Mouse (Mus musculus) heart, embryonic 13.5 days (tissue): ENCODE results near the gene Zbtb38. TPM values are rescaled to one million over a fixed set of nuclear protein-coding genes. Genes with fewer than 3 reads are reported as not detected.

ENCODE experiments used
- ATAC-seq: fragments of 200-750 bp; cut with Nextera tagmentation; 2 replicates; pipeline ENCODE4 v1.8.0; 2017; ENCODE audit warnings: moderate TSS enrichment; ENCODE audit not compliant: insufficient number of reproducible peaks, low FRiP score, low TSS enrichment; ENCODE audit errors: extremely low read depth
- H3K27ac ChIP-seq: fragments of 300-500 bp; sonication (generic); replicated peaks from 2 replicates; pipeline ENCODE4 v1.5.1; 2015; ENCODE audit warnings: moderate library complexity, mild to moderate bottlenecking, inconsistent platforms
- H3K27me3 ChIP-seq: fragments of 300-500 bp; sonication (generic); replicated peaks from 2 replicates; pipeline ENCODE4 v1.6.1; 2015; ENCODE audit warnings: mild to moderate bottlenecking, inconsistent platforms
- H3K36me3 ChIP-seq: fragments of 300-500 bp; sonication (generic); 2 replicates; pipeline ENCODE4 v1.6.1; 2015; ENCODE audit warnings: mild to moderate bottlenecking, inconsistent platforms
- H3K4me1 ChIP-seq: fragments of 300-500 bp; sonication (generic); 2 replicates; pipeline ENCODE4 v1.6.1; 2015; ENCODE audit warnings: inconsistent platforms
- H3K4me2 ChIP-seq: fragments of 300-500 bp; sonication (generic); 2 replicates; pipeline ENCODE4 v1.6.1; 2015; ENCODE audit warnings: inconsistent platforms, mild to moderate bottlenecking, moderate library complexity
- H3K4me3 ChIP-seq: fragments of 300-500 bp; sonication (generic); 2 replicates; pipeline ENCODE4 v1.5.1; 2015; ENCODE audit warnings: moderate library complexity, mild to moderate bottlenecking, inconsistent platforms
- H3K9ac ChIP-seq: fragments of 300-500 bp; sonication (generic); 2 replicates; pipeline ENCODE4 v1.6.1; 2015; ENCODE audit warnings: inconsistent platforms, mild to moderate bottlenecking, moderate library complexity
- H3K9me3 ChIP-seq: fragments of 300-500 bp; sonication (generic); 2 replicates; pipeline ENCODE4 v1.6.1; 2016; ENCODE audit warnings: inconsistent platforms
- WGBS: fragments of 180-500 bp; shearing (Covaris S2); methylation state at CpG from one replicate; pipeline ENCODE4 v1.1.7; 2015; ENCODE audit warnings: mixed read lengths; 5-methylcytosine and 5-hydroxymethylcytosine counted together
- polyA plus RNA-seq: library from polyadenylated mRNA; unstranded; fragments of >200 nt; fragmentation: Nextera tagmentation; extraction: Ambion mirVana; gene quantifications from 2 replicates; pipeline ENCODE4 v1.2.1, GENCODE M21; 2015

The Zbtb38 gene
- polyA plus RNA-seq, 1 experiment from 2014 or later = 27.1 TPM

- WGBS = 27% methylated on average over 5 of the region's 5 CpGs
- H3K4me1 ChIP-seq = peaks cover 9% of the 10 kb centered on the region; the same call in 1 of the 2 replicates
- ATAC-seq = no peak
Observed at GRCm38 (mm10) chr9:96675071-96675762, 77.4 kb downstream of the Zbtb38 start.

DNA sequence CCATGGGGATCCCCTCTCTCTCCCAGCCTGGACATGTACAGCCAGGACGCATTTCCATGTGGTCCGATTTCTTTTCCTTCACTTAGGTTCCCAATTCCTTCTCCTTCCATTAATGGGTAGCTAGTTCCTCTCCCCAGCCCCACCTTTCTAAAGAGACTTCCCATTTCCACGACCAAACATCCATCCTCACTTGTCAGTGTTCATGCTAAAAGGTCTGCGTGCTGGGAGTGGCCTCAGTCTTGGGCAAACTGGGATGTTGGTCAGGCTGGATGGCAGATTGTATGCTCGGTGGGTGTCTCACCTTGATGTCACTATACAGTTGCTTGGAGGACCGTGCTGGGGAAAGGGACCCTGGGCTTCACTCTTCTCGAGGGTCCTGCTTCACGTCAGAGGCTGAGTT lies 78.3 kb downstream of the Zbtb38 start:
- Histone ChIP-seq H3K9me3 (no peaks in the 10 kb centered on the region), H3K4me2 (no peak overlapping the region), H3K4me3 (no peak overlapping the region), H3K9ac (no peak overlapping the region), H3K4me1 (peaks cover 9% of the 10 kb centered on the region; the same call in 1 of the 2 replicates), H3K36me3 (no peaks in the 10 kb centered on the region), H3K27me3 (no peaks in the 10 kb centered on the region), H3K27ac (no peak overlapping the region)
- 78% methylated on average over 8 of the region's 8 CpGs for WGBS
- ATAC-seq = no peak

More at GRCm38 (mm10) chr9:96675071-96675762, 77.4 kb downstream of the Zbtb38 start:
- H3K27ac ChIP-seq = no peak overlapping the region
- H3K9ac ChIP-seq = no peak overlapping the region
- no peak overlapping the region for H3K4me2 ChIP-seq
- no peaks in the 10 kb centered on the region for H3K27me3 ChIP-seq
- no peak overlapping the region for H3K4me3 ChIP-seq
- no peaks in the 10 kb centered on the region for H3K9me3 ChIP-seq
- no peaks in the 10 kb centered on the region for H3K36me3 ChIP-seq

- Histone ChIP-seq H3K4me3 (no peak overlapping the region), H3K4me2 (no peak overlapping the region), H3K9me3 (no peaks in the 10 kb centered on the region), H3K9ac (no peak overlapping the region), H3K27me3 (no peaks in the 10 kb centered on the region), H3K4me1 (peaks cover 9% of the 10 kb centered on the region; the same call in 1 of the 2 replicates), H3K36me3 (no peaks in the 10 kb centered on the region), H3K27ac (no peak overlapping the region)
- WGBS = 77% methylated on average over 2 of the region's 2 CpGs
- ATAC-seq = no peak
Observed at GRCm38 (mm10) chr9:96672466-96672865, 80.2 kb downstream of the Zbtb38 start.

- Histone ChIP-seq H3K36me3 (no peaks in the 10 kb centered on the region), H3K4me2 (no peak overlapping the region), H3K9ac (no peak overlapping the region), H3K4me3 (no peak overlapping the region), H3K9me3 (no peaks in the 10 kb centered on the region), H3K27me3 (no peaks in the 10 kb centered on the region), H3K27ac (no peak overlapping the region), H3K4me1 (peaks cover 9% of the 10 kb centered on the region; the same call in 1 of the 2 replicates)
- ATAC-seq = no peak
- 87% methylated on average over 12 of the region's 12 CpGs for WGBS
Observed at GRCm38 (mm10) chr9:96671249-96671648, 81.4 kb downstream of the Zbtb38 start.

DNA sequence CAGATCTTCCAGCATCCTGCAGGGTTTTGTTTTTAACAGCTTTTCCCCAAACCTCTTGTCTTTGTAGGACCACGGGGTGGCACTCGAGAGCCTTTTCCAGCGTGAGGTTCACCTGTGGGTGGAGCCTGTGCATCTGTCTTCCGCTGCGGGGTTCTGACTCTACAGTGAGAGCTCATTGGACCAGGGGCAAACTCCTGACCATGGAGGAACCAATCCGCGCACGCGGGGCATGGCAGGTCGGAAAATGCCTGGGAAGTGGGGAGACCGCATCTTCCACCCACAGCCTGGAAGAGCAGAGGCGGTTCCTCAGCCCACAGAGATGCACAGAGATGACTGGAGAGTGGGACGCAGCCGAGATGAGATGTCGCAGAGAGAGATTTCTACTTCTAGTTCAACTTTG lies 82.8 kb downstream of the Zbtb38 start:
- WGBS = 3% methylated on average over 15 of the region's 15 CpGs

GRCm38 (mm10) chr9:96668628-96669027 lies 84.0 kb downstream of the Zbtb38 start:
- H3K9me3 ChIP-seq = no peaks in the 10 kb centered on the region
- WGBS = 38% methylated on average over 5 of the region's 5 CpGs
- no peaks in the 10 kb centered on the region for H3K4me1 ChIP-seq
- no peaks in the 10 kb centered on the region for H3K36me3 ChIP-seq
- no peak overlapping the region for H3K4me3 ChIP-seq
- ATAC-seq = no peak
- no peak overlapping the region for H3K27ac ChIP-seq
- no peaks in the 10 kb centered on the region for H3K27me3 ChIP-seq
- no peak overlapping the region for H3K9ac ChIP-seq
- H3K4me2 ChIP-seq = no peak overlapping the region

More for the DNA sequence above, 82.8 kb downstream of the Zbtb38 start:
- Histone ChIP-seq H3K27ac (peak overlapping the region; percentile 57; the same call in 1 of the 2 replicates), H3K4me2 (peak overlapping the region; percentile 72), H3K27me3 (no peaks in the 10 kb centered on the region), H3K9ac (peak overlapping the region; percentile 70), H3K4me3 (peak overlapping the region; percentile 48), H3K9me3 (no peaks in the 10 kb centered on the region), H3K36me3 (no peaks in the 10 kb centered on the region), H3K4me1 (no peaks in the 10 kb centered on the region)
- peak; percentile 97 for ATAC-seq

DNA sequence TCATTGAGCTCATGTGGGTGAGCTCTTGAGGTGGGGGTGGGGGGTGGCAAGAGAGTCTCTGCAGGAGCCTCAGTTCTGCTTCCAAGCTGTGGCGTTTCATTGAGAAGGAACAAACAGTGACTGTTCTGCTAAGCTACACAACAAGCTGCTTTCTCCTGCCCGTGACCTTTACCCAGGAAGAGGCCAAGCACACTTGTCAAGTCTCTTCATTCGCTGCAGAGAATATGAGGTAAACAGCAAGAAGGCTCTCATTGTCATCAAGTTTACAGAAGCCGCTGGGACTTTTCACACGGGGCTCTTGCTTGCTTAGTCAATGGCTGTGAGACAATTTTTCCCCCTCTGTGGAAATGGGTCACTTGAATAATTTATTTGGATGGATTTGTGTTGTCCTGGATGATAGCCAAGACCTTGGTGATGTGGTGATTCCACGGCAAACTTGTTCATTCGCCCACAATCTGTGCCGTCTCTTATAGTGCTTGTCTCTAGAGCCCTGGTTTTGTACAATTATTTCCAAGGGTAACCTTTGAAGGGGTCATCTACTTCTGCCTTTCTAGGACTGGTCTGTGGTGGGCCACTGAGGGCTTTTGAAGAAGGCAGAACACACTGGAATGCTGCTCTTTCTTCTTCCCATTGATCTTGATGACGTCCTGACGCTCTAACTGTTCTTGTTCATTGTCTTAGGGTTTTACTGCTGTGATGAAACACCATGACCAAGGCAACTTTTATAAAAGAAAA lies 92.0 kb downstream of the Zbtb38 start:
- WGBS = 73% methylated on average over 10 of the region's 10 CpGs
- H3K4me1 ChIP-seq = no peaks in the 10 kb centered on the region
- no peak for ATAC-seq

DNA sequence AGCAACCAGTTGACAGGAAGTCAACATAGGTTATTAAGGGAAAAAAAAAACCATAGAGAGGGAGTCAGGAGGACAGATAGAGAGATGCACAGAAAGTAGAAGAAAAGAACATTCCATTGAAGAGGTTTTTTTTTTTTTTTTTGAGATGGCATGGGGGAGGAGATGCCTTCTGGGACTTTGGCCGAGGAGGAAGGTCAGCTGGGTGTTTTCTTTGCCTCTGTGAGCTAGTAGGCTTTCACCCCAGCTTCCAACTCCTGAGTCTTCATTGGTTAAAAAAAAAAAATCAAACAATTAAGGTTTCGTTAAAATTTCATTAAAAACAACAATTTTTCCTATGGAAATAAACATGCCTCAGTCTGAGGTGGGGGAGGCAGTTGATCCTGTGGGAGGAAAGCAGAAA lies 92.8 kb downstream of the Zbtb38 start:
- 68% methylated on average over 2 of the region's 2 CpGs for WGBS
- no peaks in the 10 kb centered on the region for H3K9me3 ChIP-seq
- no peaks in the 10 kb centered on the region for H3K4me1 ChIP-seq

More for the DNA sequence above, 92.0 kb downstream of the Zbtb38 start:
- Histone ChIP-seq H3K27me3 (no peaks in the 10 kb centered on the region), H3K9me3 (no peaks in the 10 kb centered on the region), H3K36me3 (no peaks in the 10 kb centered on the region), H3K9ac (no peak overlapping the region), H3K27ac (no peak overlapping the region), H3K4me3 (no peak overlapping the region), H3K4me2 (no peak overlapping the region)

GRCm38 (mm10) chr9:96653538-96653937 lies 99.1 kb downstream of the Zbtb38 start:
- ATAC-seq = no peak
- no peaks in the 10 kb centered on the region for H3K36me3 ChIP-seq
- H3K4me3 ChIP-seq = no peak overlapping the region
- H3K27ac ChIP-seq = no peak overlapping the region
- 43% methylated on average over 4 of the region's 4 CpGs for WGBS
- no peak overlapping the region for H3K4me2 ChIP-seq
- no peak overlapping the region for H3K9ac ChIP-seq
- H3K27me3 ChIP-seq = peaks cover 4% of the 10 kb centered on the region; the same call in 1 of the 2 replicates
- 0 out of 2 replicates have a peak, but pooled peaks cover 3% of the 10 kb centered on the region for H3K4me1 ChIP-seq
- H3K9me3 ChIP-seq = no peaks in the 10 kb centered on the region

More for the DNA sequence above, 92.8 kb downstream of the Zbtb38 start:
- Histone ChIP-seq H3K36me3 (no peaks in the 10 kb centered on the region), H3K4me2 (no peak overlapping the region), H3K27ac (no peak overlapping the region), H3K4me3 (no peak overlapping the region), H3K27me3 (no peaks in the 10 kb centered on the region), H3K9ac (no peak overlapping the region)
- no peak for ATAC-seq

GRCm38 (mm10) chr9:96652763-96653162 lies 99.9 kb downstream of the Zbtb38 start:
- H3K9ac ChIP-seq = no peak overlapping the region
- H3K27me3 ChIP-seq = peaks cover 4% of the 10 kb centered on the region; the same call in 1 of the 2 replicates
- no peaks in the 10 kb centered on the region for H3K9me3 ChIP-seq
- no peak overlapping the region for H3K4me2 ChIP-seq
- no peak overlapping the region for H3K4me3 ChIP-seq
- WGBS = 61% methylated on average over 6 of the region's 6 CpGs
- no peak for ATAC-seq
- no peaks in the 10 kb centered on the region for H3K36me3 ChIP-seq
- 0 out of 2 replicates have a peak, but pooled peaks cover 3% of the 10 kb centered on the region for H3K4me1 ChIP-seq
- no peak overlapping the region for H3K27ac ChIP-seq

GRCm38 (mm10) chr9:96650807-96651206 lies 101.8 kb downstream of the Zbtb38 start:
- Histone ChIP-seq H3K4me2 (no peak overlapping the region), H3K27ac (no peak overlapping the region), H3K9ac (no peak overlapping the region), H3K27me3 (peaks cover 4% of the 10 kb centered on the region; the same call in 1 of the 2 replicates), H3K4me3 (no peak overlapping the region), H3K36me3 (no peaks in the 10 kb centered on the region), H3K9me3 (no peaks in the 10 kb centered on the region), H3K4me1 (0 out of 2 replicates have a peak, but pooled peaks cover 3% of the 10 kb centered on the region)
- no peak for ATAC-seq
- 71% methylated on average over 7 of the region's 7 CpGs for WGBS
